Mouse (Mus musculus) gastrocnemius, adult 8-10 months (tissue): ENCODE measurements around the gene Klhl24. TPM values are rescaled to one million over a fixed set of nuclear protein-coding genes. Genes with fewer than 3 reads are reported as not detected.

Experiments used
- DNase-seq, 2 experiments: peaks; one replicate each; pipeline ENCODE4 v3.0.0; 2022; ENCODE audit warnings: low spot score in 2 of 2
- total RNA-seq, 4 experiments: library from RNA; stranded (reverse); gene quantifications; 2 replicates each; pipeline ENCODE4 v1.2.4; 2022

Gene Klhl24
- total RNA-seq, 4 experiments from 2014 or later, result 149 to 159 (median 156) TPM

GRCm38 (mm10) chr16:20144568-20144967 is 47.2 kb downstream of the Klhl24 start:
- no peak for DNase-seq

DNA sequence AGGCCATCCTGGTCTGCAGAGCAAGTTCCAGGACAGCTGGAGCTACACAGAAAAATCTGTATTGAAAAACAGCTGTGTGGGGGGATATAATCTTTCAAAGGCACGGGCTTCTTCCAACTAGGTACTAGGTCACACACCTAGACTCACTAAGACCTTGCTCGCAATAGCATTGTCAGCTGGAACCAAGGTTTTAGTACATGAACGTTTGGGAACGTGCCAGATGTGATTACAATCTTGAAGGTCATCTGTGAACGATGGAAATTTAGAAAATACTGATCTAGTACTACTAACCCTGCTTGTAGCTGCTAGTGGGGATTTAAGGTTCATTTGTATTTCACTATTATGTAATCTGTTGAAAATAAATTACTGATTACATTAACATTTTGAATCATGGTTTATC is 54.6 kb downstream of the Klhl24 start:
- no peak for DNase-seq

DNA sequence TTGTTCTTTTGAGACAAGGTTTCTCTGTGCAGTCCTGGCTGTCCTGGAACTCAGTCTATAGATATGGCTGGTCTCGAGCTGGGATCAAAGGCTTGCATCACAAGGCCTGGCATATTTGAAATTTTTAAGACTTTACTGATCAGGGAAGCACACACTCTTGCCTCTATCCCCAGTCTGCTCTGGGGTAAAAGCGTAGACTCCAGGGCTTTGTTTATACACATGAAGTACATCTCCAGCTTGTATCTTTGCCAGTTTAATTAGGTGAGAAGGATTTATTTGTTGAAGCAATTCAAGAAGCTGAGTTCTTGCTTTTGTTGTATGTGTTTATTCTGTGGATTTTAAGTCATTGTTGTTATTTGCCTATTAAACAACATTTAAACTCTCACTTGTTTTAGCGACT is 56.4 kb downstream of the Klhl24 start:
- DNase-seq, result no peak

DNA sequence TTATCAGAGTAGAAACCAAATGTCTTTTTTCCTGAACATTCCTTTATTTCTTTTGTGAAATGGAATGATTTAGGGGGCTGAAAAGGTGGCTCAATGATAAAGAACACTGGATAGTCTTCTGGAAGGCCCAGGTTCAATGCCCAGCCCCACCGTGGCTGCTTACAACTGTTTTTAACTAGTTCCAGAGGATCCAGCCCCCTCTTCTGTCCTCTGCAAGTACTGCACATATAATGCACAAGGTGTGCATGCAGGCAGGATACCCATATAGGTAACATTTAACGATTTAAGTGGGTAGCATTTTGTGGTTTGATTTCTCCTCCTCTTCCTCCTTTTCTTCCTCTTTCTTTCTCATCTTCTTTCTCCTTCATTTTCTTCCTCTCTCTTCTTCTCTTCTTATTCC is 62.8 kb downstream of the Klhl24 start:
- DNase-seq, result no peak

- DNase-seq, result no peak
These were observed 71.7 kb downstream of the Klhl24 start for GRCm38 (mm10) chr16:20169071-20169470.

DNA sequence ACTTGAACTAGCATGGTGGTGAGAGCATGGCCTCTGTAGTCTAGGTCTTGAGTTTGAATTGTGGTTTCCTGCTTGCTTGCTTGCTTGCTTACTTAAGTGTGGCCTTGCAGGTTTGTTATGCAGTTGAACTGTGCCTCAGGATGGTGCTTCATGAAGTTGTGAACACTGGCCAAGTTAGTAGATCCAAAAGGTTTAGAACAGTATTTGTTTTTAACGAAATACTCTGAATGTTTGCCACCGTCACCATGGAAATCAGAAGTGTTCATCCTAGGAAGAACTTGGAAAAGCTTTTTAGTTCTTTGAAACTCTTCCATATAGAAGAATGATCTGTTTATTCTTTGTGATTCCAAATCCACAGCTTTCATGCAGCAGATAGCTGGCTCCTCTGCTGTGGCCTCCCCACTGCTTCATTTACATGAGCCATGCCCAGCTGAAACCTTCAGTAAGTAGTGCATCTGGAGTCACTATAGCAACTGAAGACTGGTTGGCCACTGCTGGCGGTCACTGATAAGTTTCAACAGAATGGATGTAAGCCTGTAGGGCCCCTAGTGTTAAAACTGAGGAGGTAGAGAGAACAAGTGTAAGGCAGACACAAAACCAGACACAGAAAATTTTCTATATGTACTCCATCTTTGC is 72.2 kb downstream of the Klhl24 start:
- no peak for DNase-seq

Other genes with a start within 250 kb of the Klhl24 start
- under 1 TPM; 0.29 to 0.59 (median 0.42) TPM for gene Klhl6, start 114.5 kb upstream of the Klhl24 start, total RNA-seq
- 1 to 10 TPM; 3.3 to 7.6 (median 5.8) TPM for gene Yeats2, start 43.5 kb downstream of the Klhl24 start, total RNA-seq
- gene Map6d1, start 143.8 kb downstream of the Klhl24 start, total RNA-seq, result under 1 TPM; 0.24 to 0.53 (median 0.46) TPM
- gene Parl, start 204.8 kb downstream of the Klhl24 start, total RNA-seq, result 10 to 100 TPM; 57.2 to 67.8 (median 60.5) TPM
- gene Cyp2ab1, start 227.9 kb downstream of the Klhl24 start, total RNA-seq, result under 1 TPM in 1 of 4 experiments, not detected in 3; 0.48 TPM